Mouse (Mus musculus): ENCODE measurements around the gene Gm39115. TPM values are rescaled to one million over a fixed set of nuclear protein-coding genes. Genes with fewer than 3 reads are reported as not detected.
"Not testable (repeated sequence)": the region's sequence is repeated elsewhere in the genome, so short reads cannot be mapped to it uniquely, and the experiment has no call there.

Gm39115 gene
- total and polyA plus RNA-seq, 3 experiments, result not detected

DNA sequence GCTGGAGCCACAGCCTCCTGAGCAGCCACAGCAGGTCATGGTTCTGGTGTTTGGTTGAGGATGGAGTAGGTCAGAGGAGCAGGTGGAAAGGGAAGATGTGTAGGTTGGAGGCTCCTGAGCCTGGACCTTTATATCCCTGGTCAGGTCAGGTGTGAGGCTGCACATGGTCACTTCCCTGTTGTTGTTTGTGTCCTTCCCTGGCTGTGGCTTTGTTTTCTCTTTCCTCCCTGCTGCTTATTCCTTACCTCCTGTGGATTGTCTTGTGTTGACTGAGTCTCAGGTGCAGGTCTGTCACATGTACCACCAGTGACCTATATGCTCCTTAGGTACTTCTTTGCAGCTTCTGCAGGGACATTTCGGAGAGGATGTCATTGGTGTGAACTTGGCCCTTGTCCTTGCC is 8.7 kb upstream of the Gm39115 start, which contains the start of gene Gm45337:
Gene Gm45337 (minus strand): TSS at position 101 of the 400 bp plus-strand sequence.
- no peaks in the 10 kb centered on the region for H3K4me1 ChIP-seq (ENCODE audit: control insufficient read depth in 1 of 2, insufficient read depth in 2 of 2, low read length in 2 of 2)
- TF ChIP-seq USF2 (IDR thresholded peaks at IDR 0.05; ENCODE audit: borderline replicate concordance in 1 of 2, insufficient read depth in 1 of 2, low read depth in 1 of 2, low read length in 2 of 2) (no peak), RCOR1 (IDR thresholded peaks at IDR 0.05; ENCODE audit: low read depth, low read length) (no peak), MYB (IDR thresholded peaks at IDR 0.05; ENCODE audit: low read depth, low read length) (no peak)
- no peak within 1 kb of the TSS for H3K4me3 ChIP-seq (ENCODE audit: control insufficient read depth in 1 of 2, insufficient read depth in 1 of 2, low read depth in 2 of 2, low read length in 2 of 2)
- no peak within 1 kb of the TSS for H3K27ac ChIP-seq (ENCODE audit: control insufficient read depth, low read depth, low read length)
- H3K79me2 ChIP-seq (ENCODE audit: control insufficient read depth, insufficient read depth, low read length, poor library complexity), result no peaks in the 10 kb centered on the region
- no peaks in the 10 kb centered on the region for H3K36me3 ChIP-seq (ENCODE audit: control insufficient read depth in 1 of 2, insufficient read depth in 2 of 2, low read length in 2 of 2)
- no peaks in the 10 kb centered on the region for H3K9me3 ChIP-seq (replicated peaks; ENCODE audit: insufficient read depth, low read length)
- DNase-seq (ENCODE audit: low read depth, low spot score), result no peak
- H3K27me3 ChIP-seq (ENCODE audit: control insufficient read depth in 1 of 2, insufficient read depth in 2 of 2, low read length in 2 of 2), result no peaks in the 10 kb centered on the region; a peak in 2 of 4 replicates
- H3K9ac ChIP-seq (ENCODE audit: control insufficient read depth, low read depth, low read length, poor library complexity, severe bottlenecking), result no peak within 1 kb of the TSS

- H3K4me3 ChIP-seq (ENCODE audit: control insufficient read depth in 1 of 2, insufficient read depth in 1 of 2, low read depth in 2 of 2, low read length in 2 of 2); H3K27ac ChIP-seq (ENCODE audit: control insufficient read depth, low read depth, low read length); H3K9me3 ChIP-seq (replicated peaks; ENCODE audit: insufficient read depth, low read length); H3K27me3 ChIP-seq (ENCODE audit: control insufficient read depth in 1 of 2, insufficient read depth in 2 of 2, low read length in 2 of 2); H3K79me2 ChIP-seq (ENCODE audit: control insufficient read depth, insufficient read depth, low read length, poor library complexity); DNase-seq (ENCODE audit: low read depth, low spot score); H3K4me1 ChIP-seq (ENCODE audit: control insufficient read depth in 1 of 2, insufficient read depth in 2 of 2, low read length in 2 of 2); H3K36me3 ChIP-seq (ENCODE audit: control insufficient read depth in 1 of 2, insufficient read depth in 2 of 2, low read length in 2 of 2); H3K9ac ChIP-seq (ENCODE audit: control insufficient read depth, low read depth, low read length, poor library complexity, severe bottlenecking): not testable (repeated sequence)
Observed at GRCm38 (mm10) chr7:142143506-142144010, 7.7 kb upstream of the Gm39115 start.

DNA sequence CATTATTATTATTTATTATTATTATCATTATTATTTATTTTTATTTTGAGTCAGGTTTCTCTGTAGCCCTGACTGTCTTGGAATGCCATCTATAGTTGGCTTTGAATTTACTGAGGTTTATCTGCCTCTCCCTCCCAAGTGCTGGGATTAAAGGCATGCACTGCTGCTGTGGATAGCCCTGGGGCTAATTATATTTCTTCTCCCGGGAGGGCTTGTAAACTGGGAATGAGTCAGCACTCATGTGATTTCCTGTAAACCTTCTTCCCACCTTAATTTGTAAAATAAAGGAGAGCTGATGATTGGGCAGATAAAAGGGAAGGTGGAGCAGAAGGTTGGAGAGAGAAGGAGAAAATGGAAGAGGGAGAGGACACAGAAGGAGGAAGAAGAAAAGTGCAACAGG is 4.9 kb upstream of the Gm39115 start:
- Histone ChIP-seq H3K79me2 (ENCODE audit: control insufficient read depth, insufficient read depth, low read length, poor library complexity) (no peaks in the 10 kb centered on the region), H3K27me3 (ENCODE audit: control insufficient read depth in 1 of 2, insufficient read depth in 2 of 2, low read length in 2 of 2) (peaks cover 0 to 2% of the 10 kb centered on the region in 2 experiments; a peak in 3 of 4 replicates), H3K27ac (ENCODE audit: control insufficient read depth, low read depth, low read length) (no peak overlapping the region), H3K4me3 (ENCODE audit: control insufficient read depth in 1 of 2, insufficient read depth in 1 of 2, low read depth in 2 of 2, low read length in 2 of 2) (no peak overlapping the region), H3K36me3 (ENCODE audit: control insufficient read depth in 1 of 2, insufficient read depth in 2 of 2, low read length in 2 of 2) (no peaks in the 10 kb centered on the region), H3K9me3 (replicated peaks; ENCODE audit: insufficient read depth, low read length) (no peaks in the 10 kb centered on the region), H3K4me1 (ENCODE audit: control insufficient read depth in 1 of 2, insufficient read depth in 2 of 2, low read length in 2 of 2) (no peaks in the 10 kb centered on the region), H3K9ac (ENCODE audit: control insufficient read depth, low read depth, low read length, poor library complexity, severe bottlenecking) (no peak overlapping the region)
- no peak for DNase-seq (ENCODE audit: low read depth, low spot score)
- TF ChIP-seq MXI1 (IDR thresholded peaks at IDR 0.05; ENCODE audit: low read depth, low read length), result no peak
- TF ChIP-seq MYC (IDR thresholded peaks at IDR 0.05; ENCODE audit: low read depth, low read length), result no peak
- TF ChIP-seq HCFC1 (IDR thresholded peaks at IDR 0.05; ENCODE audit: low read depth, low read length), result no peak
- TF ChIP-seq GATA1 (IDR thresholded peaks at IDR 0.05; ENCODE audit: low read depth, low read length), result no peak
- no peak for TF ChIP-seq MAX (IDR thresholded peaks at IDR 0.05; ENCODE audit: low read length)
- TF ChIP-seq POLR2AphosphoS2 (IDR thresholded peaks at IDR 0.05; ENCODE audit: low read length), result no peak
- TF ChIP-seq MAZ (IDR thresholded peaks at IDR 0.05; ENCODE audit: low read depth, low read length), result no peak
- no peak for TF ChIP-seq USF2 (IDR thresholded peaks at IDR 0.05; ENCODE audit: borderline replicate concordance in 1 of 2, insufficient read depth in 1 of 2, low read depth in 1 of 2, low read length in 2 of 2)
- no peak for TF ChIP-seq MEF2A (IDR thresholded peaks at IDR 0.05; ENCODE audit: extremely low read depth, insufficient replicate concordance, low read depth, low read length, poor library complexity, severe bottlenecking)

All from MEL (cell line).